Mouse (Mus musculus) adrenal gland, postnatal 14 days (tissue): ENCODE data around the gene 4931409K22Rik. TPM values are rescaled to one million over a fixed set of nuclear protein-coding genes. Genes with fewer than 3 reads are reported as not detected.

Experiments
- DNase-seq: peaks from one replicate; pipeline ENCODE4 v3.0.0; 2021; ENCODE audit warnings: mixed read lengths
- microRNA-seq, 2 experiments: library from miRNA; unstranded; fragments of <30 nt; microRNA quantifications; one replicate each; pipeline ENCODE4 v1.2.0; 2021
- total RNA-seq: library from RNA; stranded (reverse); gene quantifications from 2 replicates; pipeline ENCODE4 v1.2.3, GENCODE M21; 2021

4931409K22Rik gene
- total RNA-seq, 1 experiment from 2014 or later: not detected

DNA sequence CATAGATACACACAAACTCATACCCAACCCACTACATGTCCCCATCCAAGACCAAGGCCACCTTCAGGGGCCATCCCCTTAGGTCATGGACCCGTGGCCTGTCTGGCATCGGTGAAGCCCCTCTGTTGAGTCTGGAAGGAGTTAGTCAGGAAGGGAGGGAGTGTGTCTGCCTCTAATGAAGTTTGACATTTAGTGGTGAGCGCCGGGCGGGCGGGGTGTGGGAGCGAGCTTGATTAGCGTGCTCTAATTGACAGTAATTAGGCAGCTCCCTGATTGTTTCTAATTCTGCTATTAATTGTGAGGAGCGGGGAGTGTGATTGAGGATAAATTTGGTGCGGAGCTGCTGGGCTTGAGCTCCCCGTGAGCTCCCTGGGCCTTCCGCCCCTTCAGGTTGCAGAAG, 59.1 kb downstream of the 4931409K22Rik start:
- no peak for DNase-seq

DNA sequence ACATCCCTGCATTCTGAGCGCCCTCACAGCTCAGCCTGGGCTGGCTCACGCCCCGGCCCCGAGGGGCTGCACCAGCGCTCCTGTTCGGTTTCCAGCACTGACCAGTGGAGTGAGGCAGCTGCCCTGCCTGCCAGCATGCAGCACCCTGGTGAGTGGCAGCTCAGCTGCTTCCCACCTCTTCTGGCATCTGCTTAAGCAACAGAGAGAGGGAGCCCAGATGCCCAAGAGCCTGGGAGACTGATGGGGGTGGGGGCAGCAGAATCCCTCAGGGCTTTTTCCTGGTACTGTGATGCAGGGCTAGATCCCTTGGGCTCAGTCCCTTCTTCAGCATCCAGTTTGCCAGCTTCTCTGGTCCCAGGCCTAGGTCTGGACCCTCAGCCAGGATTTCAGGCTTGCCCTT, 59.9 kb downstream of the 4931409K22Rik start:
- DNase-seq: no peak

DNA sequence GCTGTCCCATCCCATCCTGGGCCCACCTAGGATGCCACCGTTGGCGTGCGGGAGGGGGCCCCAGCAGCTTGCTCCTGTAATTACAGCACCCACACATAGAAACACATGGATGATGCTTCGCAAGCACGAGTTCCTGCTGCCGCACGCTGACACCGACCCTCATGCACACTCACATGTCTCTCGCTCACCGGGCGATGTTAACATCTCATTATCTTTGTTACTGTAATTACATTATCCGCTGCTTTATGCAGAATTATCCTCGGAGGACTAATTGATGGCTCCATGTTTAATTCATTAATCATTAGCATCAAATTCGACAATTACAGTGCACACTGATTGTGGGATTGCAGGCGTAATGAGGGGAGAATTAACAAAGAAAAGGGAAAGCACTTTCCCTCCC, 61.6 kb downstream of the 4931409K22Rik start:
- no peak for DNase-seq

Small RNA genes lying within 50 kb of the gene (microRNA-seq; reads per million reads assigned to microRNA genes)
- 657 to 687 reads per million in 2 experiments for gene Mir671

Other genes with a start within 250 kb of the 4931409K22Rik start
- gene Kcnh2, start 205.2 kb downstream of the 4931409K22Rik start, total RNA-seq: 10.7 and 11.1 TPM in 2 replicates
- 16.8 and 18.3 TPM in 2 replicates for gene Nos3, start 192.0 kb downstream of the 4931409K22Rik start, total RNA-seq
- gene Atg9b, start 164.7 kb downstream of the 4931409K22Rik start, total RNA-seq: 0.41 and 0.60 TPM in 2 replicates
- 80.9 and 92.2 TPM in 2 replicates for gene Abcb8, start 163.1 kb downstream of the 4931409K22Rik start, total RNA-seq
- 1.1 TPM in 1 of 2 replicates, not detected in the other for gene Asic3, start 143.4 kb downstream of the 4931409K22Rik start, total RNA-seq
- gene Cdk5, start 133.3 kb downstream of the 4931409K22Rik start, total RNA-seq: 38.5 and 38.7 TPM in 2 replicates
- 57.6 and 60.5 TPM in 2 replicates for gene Slc4a2, start 133.0 kb downstream of the 4931409K22Rik start, total RNA-seq
- 113 and 122 TPM in 2 replicates for gene Fastk, start 111.5 kb downstream of the 4931409K22Rik start, total RNA-seq
- 8.6 and 10.6 TPM in 2 replicates for gene Tmub1, start 109.0 kb downstream of the 4931409K22Rik start, total RNA-seq
- 64.0 and 72.0 TPM in 2 replicates for gene Agap3, start 104.6 kb downstream of the 4931409K22Rik start, total RNA-seq
- not detected in 2 replicates for gene Gbx1, start 29.6 kb downstream of the 4931409K22Rik start, total RNA-seq
- 0.15 and 0.19 TPM in 2 replicates for gene Asb10, start 15.8 kb downstream of the 4931409K22Rik start, total RNA-seq
- gene Abcf2, start 20.7 kb upstream of the 4931409K22Rik start, total RNA-seq: 59.3 and 67.0 TPM in 2 replicates
- gene Chpf2, start 29.9 kb upstream of the 4931409K22Rik start, total RNA-seq: 32.3 and 44.0 TPM in 2 replicates
- gene Smarcd3, start 67.6 kb upstream of the 4931409K22Rik start, total RNA-seq: 15.5 and 24.3 TPM in 2 replicates
- 45.4 and 50.7 TPM in 2 replicates for gene Nub1, start 128.7 kb upstream of the 4931409K22Rik start, total RNA-seq
- 1.9 and 2.6 TPM in 2 replicates for gene Wdr86, start 173.9 kb upstream of the 4931409K22Rik start, total RNA-seq
- 2.6 and 2.9 TPM in 2 replicates for gene Crygn, start 201.2 kb upstream of the 4931409K22Rik start, total RNA-seq